Mouse (Mus musculus) kidney, adult 2 months (tissue): ENCODE results near the gene Cyp19a1. TPM values are rescaled to one million over a fixed set of nuclear protein-coding genes. Genes with fewer than 3 reads are reported as not detected.

Experiments used
- DNase-seq: peaks from one replicate; pipeline ENCODE4 v3.0.0; 2021
- H3K27ac ChIP-seq: fragments of 200-500 bp; 2 replicates; pipeline ENCODE4 v1.5.1; 2012; ENCODE audit warnings: low read depth, low read length, control low read depth, inconsistent platforms; ENCODE audit not compliant: insufficient read depth
- H3K27me3 ChIP-seq: fragments of 200-500 bp; replicated peaks from 2 replicates; pipeline ENCODE4 v1.6.1; 2012; ENCODE audit warnings: mild to moderate bottlenecking, moderate library complexity, low read length, inconsistent platforms; ENCODE audit not compliant: control insufficient read depth, insufficient read depth
- H3K36me3 ChIP-seq: fragments of 200-500 bp; 2 replicates; pipeline ENCODE4 v1.6.1; 2012; ENCODE audit warnings: mild to moderate bottlenecking, moderate library complexity, low read length, inconsistent platforms; ENCODE audit not compliant: control insufficient read depth, insufficient read depth
- H3K4me1 ChIP-seq: fragments of 200-500 bp; 2 replicates; pipeline ENCODE4 v1.6.1; 2011; ENCODE audit warnings: low read length; ENCODE audit not compliant: control insufficient read depth, insufficient read depth
- H3K4me3 ChIP-seq: fragments of 200-500 bp; 2 replicates; pipeline ENCODE4 v1.5.1; 2011; ENCODE audit warnings: mild to moderate bottlenecking, low read depth, low read length, control low read depth; ENCODE audit not compliant: insufficient read depth
- CTCF ChIP-seq: fragments of 200-500 bp; conservative IDR thresholded peaks from 2 replicates; pipeline ENCODE4 v1.5.1; 2011; ENCODE audit warnings: low read depth, mild to moderate bottlenecking, control low read depth, low read length, moderate library complexity, mixed read lengths; ENCODE audit not compliant: insufficient read depth, insufficient read length
- POLR2A ChIP-seq: fragments of 200-500 bp; IDR thresholded peaks from one replicate; pipeline ENCODE4 v1.6.1; 2011; ENCODE audit warnings: low read depth, low read length, control low read depth
- WGBS: fragments of 180-500 bp; shearing (Covaris S2); methylation state at CpG from one replicate; pipeline ENCODE4 v1.1.7; 2018; 5-methylcytosine and 5-hydroxymethylcytosine counted together
- polyA plus RNA-seq: library from polyadenylated mRNA; depleted of rRNA; stranded (reverse); fragments of >200 nt; gene quantifications from 2 replicates; pipeline ENCODE4 v1.2.3, GENCODE M21; 2012; rRNA removed

Cyp19a1 gene
- polyA plus RNA-seq, 1 experiment: not detected

DNA sequence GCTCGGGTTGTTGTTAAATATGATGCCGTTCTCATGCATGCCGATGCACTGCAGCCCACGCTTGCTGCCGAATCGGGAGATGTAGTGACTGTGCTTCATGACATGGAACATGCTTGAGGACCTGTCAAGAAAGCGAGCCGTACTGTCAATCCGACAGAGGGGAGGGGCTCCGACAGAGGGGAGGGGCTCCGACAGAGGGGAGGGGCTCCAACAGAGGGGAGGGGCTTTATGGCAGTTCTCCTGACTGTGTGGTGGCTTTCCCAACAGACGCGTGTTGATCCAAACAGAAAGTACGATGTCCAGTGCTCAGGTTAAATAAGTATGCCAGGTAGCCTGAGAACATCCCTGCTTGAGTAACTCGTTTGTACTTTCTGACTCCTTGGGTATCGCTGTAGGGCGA is 87.7 kb downstream of the Cyp19a1 start:
- Histone ChIP-seq H3K27ac (no peak overlapping the region), H3K36me3 (no peaks in the 10 kb centered on the region), H3K4me3 (no peak overlapping the region), H3K27me3 (no peaks in the 10 kb centered on the region), H3K4me1 (no peaks in the 10 kb centered on the region)
- 64% methylated on average over 17 of the region's 17 CpGs for WGBS
- DNase-seq: no peak
- TF ChIP-seq POLR2A (no peak), CTCF (no peak)

DNA sequence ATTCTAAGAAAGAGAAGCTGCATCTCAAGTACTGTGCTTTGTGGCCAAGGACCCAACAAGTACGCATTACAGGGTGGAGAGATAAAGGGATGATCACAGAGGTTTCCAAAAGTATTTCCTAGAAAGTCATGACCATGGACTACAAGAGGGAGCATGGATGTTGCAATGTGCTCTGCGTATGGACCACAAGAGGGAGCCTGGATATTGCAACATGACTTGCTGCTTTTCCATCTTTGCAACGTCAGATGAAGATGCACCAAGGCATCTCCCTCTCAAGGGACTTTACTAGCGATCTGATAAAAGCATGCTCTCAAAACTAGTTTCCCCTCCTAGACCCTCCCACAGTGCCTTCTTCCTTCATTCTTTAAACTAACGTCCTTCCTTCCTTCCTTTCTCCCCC is 98.4 kb downstream of the Cyp19a1 start:
- 37% methylated on average over 5 of the region's 5 CpGs for WGBS
- Histone ChIP-seq H3K4me1 (no peaks in the 10 kb centered on the region), H3K27me3 (no peaks in the 10 kb centered on the region), H3K36me3 (no peaks in the 10 kb centered on the region), H3K4me3 (no peak overlapping the region), H3K27ac (no peak overlapping the region)
- TF ChIP-seq POLR2A (no peak), CTCF (peak; percentile 58)
- DNase-seq: no peak

DNA sequence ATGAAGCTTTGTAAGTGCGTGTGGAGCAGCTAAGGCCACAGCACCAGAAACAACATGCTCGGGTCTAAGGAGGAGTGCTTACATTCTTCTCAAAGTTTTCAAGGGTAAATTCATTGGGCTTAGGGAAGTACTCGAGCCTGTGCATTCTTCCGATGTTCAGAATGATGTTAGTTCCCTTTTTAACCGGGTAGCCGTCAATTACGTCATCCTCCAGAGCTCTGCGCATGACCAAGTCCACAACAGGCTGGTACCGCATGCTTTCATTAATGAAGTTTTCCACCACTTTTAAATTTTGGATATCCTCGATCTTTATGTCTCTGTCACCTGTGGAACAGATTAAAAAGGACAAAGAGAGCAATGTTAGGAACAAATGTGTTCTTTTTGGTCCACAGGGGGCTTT is 99.5 kb downstream of the Cyp19a1 start:
- DNase-seq: no peak
- Histone ChIP-seq H3K36me3 (no peaks in the 10 kb centered on the region), H3K27me3 (no peaks in the 10 kb centered on the region; the same call in 1 of the 2 replicates), H3K27ac (no peak overlapping the region), H3K4me1 (no peaks in the 10 kb centered on the region), H3K4me3 (no peak overlapping the region)
- TF ChIP-seq CTCF (no peak), POLR2A (no peak)
- WGBS: 73% methylated on average over 10 of the region's 10 CpGs

DNA sequence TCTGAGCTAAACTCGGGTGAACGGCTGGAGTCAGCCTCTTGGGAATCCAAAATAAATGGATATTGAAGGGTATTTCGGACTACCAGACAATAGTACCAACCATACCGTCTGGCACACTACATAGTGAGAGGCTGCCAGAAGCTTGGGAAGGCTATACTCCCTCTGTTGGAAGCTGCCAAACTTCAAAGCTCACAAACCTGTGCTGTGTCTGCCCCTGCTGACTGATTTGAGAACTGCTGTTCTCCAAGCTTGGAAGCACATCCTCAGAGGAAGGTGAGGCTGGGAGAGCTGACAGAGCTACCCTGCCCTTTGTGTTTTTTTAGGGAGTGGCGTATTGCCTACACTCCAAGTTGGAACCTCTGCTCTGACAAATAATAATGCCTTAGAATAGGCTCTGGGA is 104.8 kb downstream of the Cyp19a1 start:
- Histone ChIP-seq H3K27ac (no peak overlapping the region), H3K4me1 (no peaks in the 10 kb centered on the region), H3K27me3 (no peaks in the 10 kb centered on the region; the same call in 1 of the 2 replicates), H3K4me3 (no peak overlapping the region), H3K36me3 (no peaks in the 10 kb centered on the region)
- WGBS: 69% methylated on average over 5 of the region's 5 CpGs
- peak; percentile 61 for DNase-seq
- peak; percentile 79 for TF ChIP-seq CTCF
- no peak for TF ChIP-seq POLR2A

DNA sequence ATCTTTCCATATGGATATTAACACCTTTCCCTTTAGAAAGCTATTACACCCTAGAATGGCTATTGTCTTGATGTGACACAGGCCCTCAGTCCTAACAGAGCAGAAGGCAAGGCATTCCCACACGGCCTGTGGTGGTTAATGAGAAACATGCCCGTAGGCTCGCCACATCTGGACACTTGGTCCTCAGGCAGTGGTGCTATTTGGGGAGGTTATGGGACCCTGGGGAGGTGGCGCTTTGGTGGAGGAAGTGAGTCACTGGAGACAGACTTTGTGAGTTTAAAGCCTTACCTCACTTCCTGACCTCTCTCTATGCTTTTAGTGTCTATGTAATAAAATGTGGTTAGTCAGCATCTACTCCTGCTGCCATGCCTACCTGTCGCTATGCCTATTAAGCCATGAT is 114.2 kb downstream of the Cyp19a1 start:
- Histone ChIP-seq H3K4me1 (no peaks in the 10 kb centered on the region), H3K4me3 (no peak overlapping the region), H3K27me3 (no peaks in the 10 kb centered on the region), H3K36me3 (no peaks in the 10 kb centered on the region), H3K27ac (no peak overlapping the region)
- WGBS: 70% methylated on average over 5 of the region's 5 CpGs
- DNase-seq: no peak
- TF ChIP-seq POLR2A: no peak
- no peak for TF ChIP-seq CTCF

- WGBS: 69% methylated on average over 1 of the region's 1 CpGs
- TF ChIP-seq POLR2A (no peak), CTCF (no peak)
- Histone ChIP-seq H3K4me3 (no peak overlapping the region), H3K27ac (no peak overlapping the region), H3K27me3 (no peaks in the 10 kb centered on the region), H3K36me3 (no peaks in the 10 kb centered on the region), H3K4me1 (peaks cover 4% of the 10 kb centered on the region; the same call in 1 of the 2 replicates)
- DNase-seq: peak; percentile 81
Measured at GRCm38 (mm10) chr9:54139191-54139590, 128.7 kb downstream of the Cyp19a1 start.

Other genes with a start within 250 kb of the Cyp19a1 start
- 0.11 and 0.14 TPM in 2 replicates for gene Tnfaip8l3, start 199.7 kb downstream of the Cyp19a1 start, polyA plus RNA-seq
- gene Gldn, start 18.4 kb upstream of the Cyp19a1 start, polyA plus RNA-seq: 0.05 and 0.17 TPM in 2 replicates
- 8.9 and 10.4 TPM in 2 replicates for gene Dmxl2, start 233.5 kb upstream of the Cyp19a1 start, polyA plus RNA-seq